Mouse (Mus musculus) thymus, adult 18-20 months (tissue): ENCODE data around the gene Gtpbp8.

Source experiments
- DNase-seq, 2 experiments: peaks; one replicate each; pipeline ENCODE4 v3.0.0; 2022; ENCODE audit warnings: mixed read lengths in 2 of 2

Gtpbp8 gene

GRCm38 (mm10) chr16:44745866-44746562 lies at the start of gene Gtpbp8:
Gene Gtpbp8, minus strand, starts transcription at chr16:44746363.
- DNase-seq = peak; percentile 65 to 73

- no peak for DNase-seq
Measured at GRCm38 (mm10) chr16:44794416-44794815, 48.3 kb upstream of the Gtpbp8 start.

- no peak for DNase-seq
Measured at GRCm38 (mm10) chr16:44786934-44787333, 40.8 kb upstream of the Gtpbp8 start.

- no peak for DNase-seq
Measured at GRCm38 (mm10) chr16:44780751-44781150, 34.6 kb upstream of the Gtpbp8 start.

- no peak for DNase-seq
Measured at GRCm38 (mm10) chr16:44779494-44779893, 33.3 kb upstream of the Gtpbp8 start.

- DNase-seq = peak; percentile 12 to 49
Measured at GRCm38 (mm10) chr16:44778538-44779147, 32.5 kb upstream of the Gtpbp8 start.

GRCm38 (mm10) chr16:44774201-44774600 lies 28.0 kb upstream of the Gtpbp8 start:
- DNase-seq = no peak

GRCm38 (mm10) chr16:44773673-44774072 lies 27.5 kb upstream of the Gtpbp8 start:
- no peak for DNase-seq

- DNase-seq = no peak
Measured at GRCm38 (mm10) chr16:44772577-44772976, 26.4 kb upstream of the Gtpbp8 start.

GRCm38 (mm10) chr16:44767967-44768366 lies 21.8 kb upstream of the Gtpbp8 start:
- DNase-seq = no peak

- no peak for DNase-seq
Measured at GRCm38 (mm10) chr16:44767506-44767905, 21.3 kb upstream of the Gtpbp8 start.

- DNase-seq = no peak
Measured at GRCm38 (mm10) chr16:44766320-44766892, 20.2 kb upstream of the Gtpbp8 start.

GRCm38 (mm10) chr16:44765555-44766319 lies 19.6 kb upstream of the Gtpbp8 start, which contains the start of gene Cd200r1:
Gene Cd200r1, plus strand, starts transcription at chr16:44765736.
- DNase-seq = peak in 1 of 2 experiments; percentile 16

- no peak for DNase-seq
Measured at GRCm38 (mm10) chr16:44761811-44762210, 15.6 kb upstream of the Gtpbp8 start.

- no peak for DNase-seq
Measured at GRCm38 (mm10) chr16:44757700-44758099, 11.5 kb upstream of the Gtpbp8 start.

GRCm38 (mm10) chr16:44748007-44748406 lies 1.8 kb upstream of the Gtpbp8 start:
- no peak for DNase-seq

GRCm38 (mm10) chr16:44745471-44745865 lies 695 bp downstream of the Gtpbp8 start:
- DNase-seq = no peak

GRCm38 (mm10) chr16:44742753-44743152 lies 3.4 kb downstream of the Gtpbp8 start:
- no peak for DNase-seq

GRCm38 (mm10) chr16:44736118-44736517 lies 10.0 kb downstream of the Gtpbp8 start:
- no peak for DNase-seq

GRCm38 (mm10) chr16:44735676-44736075 lies 10.5 kb downstream of the Gtpbp8 start:
- DNase-seq = no peak

GRCm38 (mm10) chr16:44734059-44734458 lies 12.1 kb downstream of the Gtpbp8 start:
- DNase-seq = no peak

- no peak for DNase-seq
Measured at GRCm38 (mm10) chr16:44727525-44727924, 18.6 kb downstream of the Gtpbp8 start.
